Mouse (Mus musculus): Measurements from ENCODE around the gene Fmo1. TPM values are rescaled to one million over a fixed set of nuclear protein-coding genes. Genes with fewer than 3 reads are reported as not detected.
"Not testable (repeated sequence)": the region's sequence is repeated elsewhere in the genome, so short reads cannot be mapped to it uniquely, and the experiment has no call there.

Fmo1 gene
- polyA plus RNA-seq, 1 experiment = 25.3 TPM

DNA sequence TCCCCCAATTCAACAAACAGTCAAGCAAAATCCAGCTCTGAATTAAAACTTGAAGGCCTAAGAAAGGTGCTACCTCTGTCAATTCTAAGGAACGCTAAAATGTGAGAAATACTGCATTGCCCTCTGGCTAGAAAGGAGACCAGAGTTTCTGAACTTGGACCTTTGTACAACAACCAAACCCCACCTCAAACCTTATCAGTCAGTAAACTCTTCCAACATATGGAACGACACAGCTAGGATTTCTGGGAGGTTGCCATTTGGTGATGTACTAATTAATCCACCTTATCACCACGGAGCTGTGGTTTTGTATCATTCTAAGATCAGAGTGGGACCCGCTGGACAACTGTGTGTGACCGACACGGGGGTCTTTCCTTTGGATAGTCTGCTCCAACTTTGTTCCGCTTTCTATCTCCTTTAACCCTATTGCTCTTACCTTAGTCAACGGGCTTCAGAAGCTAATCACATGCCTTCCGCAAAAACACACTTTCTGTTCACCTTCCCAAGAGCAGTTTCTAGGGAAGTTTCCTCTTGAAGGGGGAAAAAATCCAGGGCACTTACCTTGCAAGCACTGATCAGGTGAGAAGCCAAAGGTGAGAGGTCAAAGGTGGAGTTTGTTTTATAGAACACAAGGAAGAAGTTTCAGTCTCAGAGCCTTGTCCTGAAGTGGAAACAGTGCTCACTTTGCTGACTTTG, 53.1 kb downstream of the Fmo1 start:
- TF ChIP-seq CTCF (IDR thresholded peaks at IDR 0.05; ENCODE audit: extremely low read depth, insufficient read depth, low read length) = no peak
- no peak for TF ChIP-seq POLR2A (IDR thresholded peaks at IDR 0.05; ENCODE audit: extremely low read depth, insufficient read depth, low read length)
- no peaks in the 10 kb centered on the region for H3K4me1 ChIP-seq (ENCODE audit: control insufficient read depth, insufficient read depth, low read length)
- no peak overlapping the region for H3K4me3 ChIP-seq (ENCODE audit: insufficient read depth, low read length)

DNA sequence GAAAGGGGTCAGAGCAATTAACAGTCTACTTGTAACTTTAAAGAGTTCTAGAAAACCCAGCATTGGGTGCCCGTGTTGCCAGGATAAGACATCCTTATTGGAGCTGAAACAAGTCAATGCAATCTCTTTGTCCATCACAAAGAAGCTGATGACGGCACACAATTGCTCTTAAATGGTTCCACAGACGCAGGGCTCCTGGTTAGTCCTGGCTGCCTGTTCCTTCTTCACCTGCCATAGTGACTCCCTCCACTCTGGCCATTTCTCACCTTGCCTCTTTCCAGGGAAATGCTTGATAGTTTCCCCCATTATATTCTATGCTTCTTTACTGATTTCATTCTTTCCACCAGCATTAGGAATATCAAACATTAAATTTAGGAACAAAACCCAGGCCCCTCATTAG, 57.9 kb downstream of the Fmo1 start:
- TF ChIP-seq CTCF (IDR thresholded peaks at IDR 0.05; ENCODE audit: extremely low read depth, insufficient read depth, low read length) = no peak
- TF ChIP-seq POLR2A (IDR thresholded peaks at IDR 0.05; ENCODE audit: extremely low read depth, insufficient read depth, low read length) = no peak
- no peak overlapping the region for H3K4me3 ChIP-seq (ENCODE audit: insufficient read depth, low read length)
- H3K4me1 ChIP-seq (ENCODE audit: control insufficient read depth, insufficient read depth, low read length) = no peaks in the 10 kb centered on the region
- no peak overlapping the region for H3K27ac ChIP-seq (ENCODE audit: insufficient read depth, low read length)

More for the DNA sequence above, 53.1 kb downstream of the Fmo1 start:
- H3K27ac ChIP-seq (ENCODE audit: insufficient read depth, low read length) = no peak overlapping the region

DNA sequence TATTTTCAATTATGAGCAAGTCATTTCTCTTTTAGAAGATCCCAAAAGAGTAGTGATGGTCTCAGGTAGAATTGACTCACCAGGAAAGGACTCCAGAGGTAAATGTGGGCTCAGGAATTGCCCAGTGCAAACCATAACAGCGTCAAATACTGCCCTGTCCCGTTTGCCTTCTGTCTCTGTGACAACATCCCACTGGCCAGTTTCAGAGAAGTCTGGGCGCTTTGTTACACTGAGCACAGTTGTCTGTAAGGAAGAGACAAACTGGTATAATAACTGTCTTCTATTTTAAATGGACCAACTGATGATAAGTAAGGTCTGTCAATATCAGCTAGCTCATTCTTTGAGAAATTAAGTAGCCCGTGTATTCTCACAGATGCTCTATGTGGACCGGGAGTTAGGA, 59.0 kb downstream of the Fmo1 start:
- no peak overlapping the region for H3K27ac ChIP-seq (ENCODE audit: insufficient read depth, low read length)
- H3K4me3 ChIP-seq (ENCODE audit: insufficient read depth, low read length) = no peak overlapping the region
- H3K4me1 ChIP-seq (ENCODE audit: control insufficient read depth, insufficient read depth, low read length) = no peaks in the 10 kb centered on the region
- no peak for TF ChIP-seq CTCF (IDR thresholded peaks at IDR 0.05; ENCODE audit: extremely low read depth, insufficient read depth, low read length)
- TF ChIP-seq POLR2A (IDR thresholded peaks at IDR 0.05; ENCODE audit: extremely low read depth, insufficient read depth, low read length) = no peak

DNA sequence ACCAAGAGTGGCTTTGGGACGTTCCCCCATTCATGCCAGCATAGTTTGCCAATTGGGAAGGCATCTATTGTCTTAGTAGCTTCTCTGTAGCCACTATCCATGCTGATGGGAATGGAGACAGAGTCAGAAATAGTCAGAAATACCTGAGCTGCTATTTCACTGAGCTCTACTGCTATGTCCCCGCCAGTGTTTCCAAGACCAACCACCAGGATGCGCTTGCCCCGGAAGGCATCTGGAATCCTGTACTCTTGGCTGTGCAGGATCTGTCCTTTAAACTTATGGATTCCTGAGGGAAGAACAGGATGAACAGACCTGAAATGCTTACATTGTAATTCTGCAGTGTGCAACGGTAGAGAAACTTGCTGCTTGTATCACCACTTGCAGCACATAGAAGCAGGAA, 61.4 kb downstream of the Fmo1 start:
- no peak overlapping the region for H3K27ac ChIP-seq (ENCODE audit: insufficient read depth, low read length)
- H3K4me3 ChIP-seq (ENCODE audit: insufficient read depth, low read length) = no peak overlapping the region
- TF ChIP-seq POLR2A (IDR thresholded peaks at IDR 0.05; ENCODE audit: extremely low read depth, insufficient read depth, low read length) (no peak), CTCF (IDR thresholded peaks at IDR 0.05; ENCODE audit: extremely low read depth, insufficient read depth, low read length) (no peak)
- no peaks in the 10 kb centered on the region for H3K4me1 ChIP-seq (ENCODE audit: control insufficient read depth, insufficient read depth, low read length)

DNA sequence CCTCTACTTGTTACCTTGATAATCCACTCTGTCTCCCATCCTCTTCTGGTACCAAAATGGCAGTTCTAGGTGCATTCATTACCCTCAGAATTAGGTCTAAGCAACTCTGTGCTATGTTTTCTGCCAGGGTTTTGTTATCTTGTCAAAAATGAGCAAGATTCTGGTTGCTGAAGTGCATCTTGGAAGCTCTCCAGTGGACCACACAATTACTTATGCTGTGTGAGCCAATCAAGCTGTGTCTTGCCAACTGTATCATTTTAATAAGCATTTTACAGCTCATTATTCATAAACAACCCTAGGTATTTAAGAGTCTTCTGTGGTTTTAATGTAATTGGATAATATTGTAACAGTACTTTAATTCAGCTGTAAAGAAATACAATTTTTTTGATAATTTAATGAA, 70.0 kb downstream of the Fmo1 start:
- H3K27ac ChIP-seq (ENCODE audit: insufficient read depth, low read length) = no peak overlapping the region
- no peaks in the 10 kb centered on the region for H3K4me1 ChIP-seq (ENCODE audit: control insufficient read depth, insufficient read depth, low read length)
- H3K4me3 ChIP-seq (ENCODE audit: insufficient read depth, low read length) = no peak overlapping the region
- TF ChIP-seq CTCF (IDR thresholded peaks at IDR 0.05; ENCODE audit: extremely low read depth, insufficient read depth, low read length) (no peak), POLR2A (IDR thresholded peaks at IDR 0.05; ENCODE audit: extremely low read depth, insufficient read depth, low read length) (no peak)

DNA sequence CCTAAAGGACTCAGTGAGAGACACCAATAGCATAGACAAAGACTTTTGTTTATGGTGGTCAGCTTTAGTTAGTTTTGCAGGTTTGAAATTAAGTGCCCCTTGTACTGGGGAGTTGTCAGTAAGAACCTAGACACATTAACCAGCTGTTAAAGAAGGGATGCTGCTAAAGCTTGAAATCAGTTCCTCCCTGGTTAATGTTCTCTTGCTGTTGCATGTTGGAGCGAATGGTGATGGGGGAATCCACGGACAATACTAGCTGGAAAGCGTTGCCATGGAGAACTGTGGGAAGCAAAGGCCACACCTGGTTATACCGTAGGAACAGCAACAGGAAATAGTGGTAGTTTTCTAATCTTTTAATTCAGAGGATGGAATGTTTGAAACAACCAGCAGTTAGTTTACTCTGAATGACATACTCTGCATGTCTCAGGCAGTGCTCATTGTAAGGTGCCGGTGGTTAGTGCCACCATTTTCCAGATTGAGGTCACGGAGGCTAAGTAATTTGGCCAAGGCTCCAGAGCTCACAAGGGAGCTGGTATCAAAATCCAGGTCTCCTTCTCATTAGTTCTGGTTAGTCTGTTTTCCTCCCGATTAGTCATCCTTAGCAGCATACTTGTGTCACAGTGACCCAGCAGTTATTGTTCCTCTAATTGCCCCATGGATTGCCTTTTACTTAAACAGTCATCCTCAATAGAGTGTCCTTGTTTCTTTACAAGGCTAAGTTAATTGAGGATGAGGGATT, 73.9 kb downstream of the Fmo1 start:
- H3K4me1 ChIP-seq (ENCODE audit: control insufficient read depth, insufficient read depth, low read length) = no peaks in the 10 kb centered on the region
- no peak overlapping the region for H3K4me3 ChIP-seq (ENCODE audit: insufficient read depth, low read length)
- TF ChIP-seq CTCF (IDR thresholded peaks at IDR 0.05; ENCODE audit: extremely low read depth, insufficient read depth, low read length) (no peak), POLR2A (IDR thresholded peaks at IDR 0.05; ENCODE audit: extremely low read depth, insufficient read depth, low read length) (no peak)
- H3K27ac ChIP-seq (ENCODE audit: insufficient read depth, low read length) = no peak overlapping the region

DNA sequence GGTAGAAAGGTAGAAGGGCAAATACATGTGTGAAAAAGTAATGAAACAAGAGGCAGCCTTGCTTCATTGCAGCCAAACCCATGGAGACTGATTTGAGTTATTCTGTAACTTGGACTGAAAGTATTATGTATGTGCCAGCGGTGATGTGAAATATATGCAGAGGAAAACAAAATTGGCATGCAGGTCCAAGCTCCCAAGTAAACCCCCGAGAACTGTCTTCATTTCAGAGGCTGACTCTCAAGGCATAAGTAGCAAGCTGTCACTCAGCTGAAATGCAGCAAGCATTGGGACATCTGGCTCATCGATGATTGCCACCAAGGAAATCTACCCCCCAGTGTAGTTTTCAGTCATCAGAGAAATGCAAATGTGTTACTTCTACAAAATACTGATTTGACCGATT, 81.2 kb downstream of the Fmo1 start:
- Histone ChIP-seq H3K4me3 (ENCODE audit: insufficient read depth, low read length) (no peak overlapping the region), H3K27ac (ENCODE audit: insufficient read depth, low read length) (no peak overlapping the region), H3K4me1 (ENCODE audit: control insufficient read depth, insufficient read depth, low read length) (no peaks in the 10 kb centered on the region)
- no peak for TF ChIP-seq CTCF (IDR thresholded peaks at IDR 0.05; ENCODE audit: extremely low read depth, insufficient read depth, low read length)
- TF ChIP-seq POLR2A (IDR thresholded peaks at IDR 0.05; ENCODE audit: extremely low read depth, insufficient read depth, low read length) = no peak

DNA sequence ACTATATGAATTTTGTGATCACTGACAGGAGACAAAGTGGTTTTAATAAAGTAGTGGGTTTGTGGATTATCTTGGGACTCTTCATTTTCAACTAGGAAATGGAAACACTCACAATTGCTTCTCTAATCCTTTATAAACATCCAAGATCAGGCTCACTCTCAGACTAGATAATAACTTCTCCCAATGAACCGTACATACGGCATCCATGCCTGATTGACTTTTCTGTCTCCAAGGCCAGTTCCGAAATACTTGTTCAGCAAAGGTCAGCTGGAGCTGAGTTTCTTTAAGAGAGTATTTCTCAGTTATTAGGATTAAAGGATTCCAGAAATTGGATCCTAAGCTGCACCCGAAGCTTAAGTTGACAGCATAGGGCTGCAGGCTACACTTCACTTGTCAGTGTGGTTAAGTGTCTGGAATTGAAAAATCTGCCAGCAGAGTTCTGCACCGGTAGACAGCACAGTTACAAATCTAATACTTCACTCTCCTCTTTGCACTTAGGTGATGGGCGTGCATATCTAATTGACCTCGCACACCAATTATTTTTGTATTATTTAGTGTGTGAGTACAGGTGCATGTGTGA, 82.7 kb downstream of the Fmo1 start:
- H3K27ac ChIP-seq (ENCODE audit: insufficient read depth, low read length) = no peak overlapping the region
- H3K4me1 ChIP-seq (ENCODE audit: control insufficient read depth, insufficient read depth, low read length) = no peaks in the 10 kb centered on the region
- no peak overlapping the region for H3K4me3 ChIP-seq (ENCODE audit: insufficient read depth, low read length)
- TF ChIP-seq POLR2A (IDR thresholded peaks at IDR 0.05; ENCODE audit: extremely low read depth, insufficient read depth, low read length) = no peak
- no peak for TF ChIP-seq CTCF (IDR thresholded peaks at IDR 0.05; ENCODE audit: extremely low read depth, insufficient read depth, low read length)

DNA sequence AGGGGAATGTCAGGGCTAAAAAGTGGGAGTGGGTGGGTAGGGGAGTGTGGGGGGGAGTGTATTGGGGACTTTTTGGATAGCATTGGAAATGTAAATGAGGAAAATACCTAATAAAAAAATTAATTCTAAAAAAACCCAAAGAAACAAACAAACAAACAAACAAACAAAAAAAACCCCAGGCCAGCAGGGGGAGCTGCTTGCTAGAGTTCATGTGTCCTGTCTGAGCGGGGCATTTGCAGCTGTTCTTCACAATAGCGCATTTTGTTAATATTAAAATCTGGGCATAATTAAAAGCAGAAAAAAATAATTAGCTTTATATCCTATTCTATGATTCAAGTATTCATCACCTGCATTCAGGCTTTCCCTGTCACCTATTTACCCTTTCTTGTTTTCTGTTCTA, 85.4 kb downstream of the Fmo1 start:
- H3K27ac ChIP-seq (ENCODE audit: insufficient read depth, low read length); H3K4me1 ChIP-seq (ENCODE audit: control insufficient read depth, insufficient read depth, low read length); H3K4me3 ChIP-seq (ENCODE audit: insufficient read depth, low read length): not testable (repeated sequence)

Other genes starting within 250 kb of the Fmo1 start
- 21.2 and 22.2 TPM in 2 replicates for gene Myoc, start 227.5 kb downstream of the Fmo1 start, polyA plus RNA-seq (2012; rRNA removed)
- not detected in 2 replicates for gene Myocos, start 208.4 kb downstream of the Fmo1 start, polyA plus RNA-seq (2012; rRNA removed)
- 38.6 and 41.5 TPM in 2 replicates for gene Prrc2c, start 126.1 kb downstream of the Fmo1 start, polyA plus RNA-seq (2012; rRNA removed)
- gene Fmo4, start 52.6 kb downstream of the Fmo1 start, polyA plus RNA-seq (2012; rRNA removed) = 0.13 and 0.25 TPM in 2 replicates
- gene Fmo2, start 32.1 kb upstream of the Fmo1 start, polyA plus RNA-seq (2012; rRNA removed) = 2.0 and 3.2 TPM in 2 replicates
- not detected in 2 replicates for gene Fmo6, start 70.9 kb upstream of the Fmo1 start, polyA plus RNA-seq (2012; rRNA removed)
- not detected in 2 replicates for gene Fmo3, start 117.9 kb upstream of the Fmo1 start, polyA plus RNA-seq (2012; rRNA removed)
- gene Mroh9, start 219.1 kb upstream of the Fmo1 start, polyA plus RNA-seq (2012; rRNA removed) = not detected in 2 replicates